Mouse (Mus musculus): ENCODE measurements around the gene Unc5cl. TPM values are rescaled to one million over a fixed set of nuclear protein-coding genes. Genes with fewer than 3 reads are reported as not detected.
"Not testable (repeated sequence)": the region's sequence is repeated elsewhere in the genome, so short reads cannot be mapped to it uniquely, and the experiment has no call there.

The Unc5cl gene
- polyA plus RNA-seq, 1 experiment from 2014 or later, result 0.23 TPM

DNA sequence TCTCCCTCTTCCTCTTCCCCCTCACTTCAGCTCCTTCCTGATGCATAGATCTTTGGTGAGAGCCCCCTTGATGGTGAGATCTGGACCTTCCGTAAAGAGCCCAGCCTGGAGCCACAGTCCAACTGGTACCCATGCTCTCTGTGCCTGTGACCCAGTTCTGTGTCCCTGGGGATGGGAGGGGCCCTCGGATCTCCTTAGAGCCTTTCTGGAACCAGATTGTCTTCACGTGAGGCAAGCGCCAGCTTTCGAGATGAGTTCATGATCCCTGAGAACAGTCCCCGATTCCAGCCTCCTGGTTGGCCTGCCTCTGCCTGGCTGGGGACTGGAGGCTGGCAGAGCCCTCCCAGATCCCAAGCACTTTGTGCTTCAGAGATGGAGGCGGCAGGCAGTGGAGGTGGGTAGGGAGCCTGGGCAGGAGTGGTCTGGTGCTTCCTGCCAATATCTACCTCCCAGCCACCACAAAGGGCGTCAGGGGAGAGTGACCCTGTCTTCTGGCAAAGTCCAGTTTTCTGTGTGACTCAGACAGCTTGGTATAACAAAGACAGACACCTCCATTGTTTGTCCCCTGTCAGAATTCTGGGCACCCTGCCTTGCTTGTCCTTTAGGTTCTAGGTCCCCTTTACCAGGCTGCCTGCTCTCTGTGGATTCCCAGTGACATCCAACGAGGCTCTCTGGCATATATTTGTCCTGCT is 2.8 kb upstream of the Unc5cl start:
- Histone ChIP-seq H3K27me3 (replicated peaks) (no peaks in the 10 kb centered on the region), H3K9me3 (no peaks in the 10 kb centered on the region), H3K4me1 (peaks cover 14% of the 10 kb centered on the region), H3K9ac (no peak overlapping the region), H3K4me3 (no peak overlapping the region), H3K27ac (replicated peaks) (no peak overlapping the region), H3K4me2 (peak overlapping the region; percentile 35; the same call in 1 of the 2 replicates), H3K36me3 (no peaks in the 10 kb centered on the region)
- 64% methylated on average over 9 of the region's 9 CpGs for WGBS
- no peak for ATAC-seq (ENCODE audit: extremely low read depth, insufficient number of reproducible peaks, low FRiP score, low TSS enrichment)

DNA sequence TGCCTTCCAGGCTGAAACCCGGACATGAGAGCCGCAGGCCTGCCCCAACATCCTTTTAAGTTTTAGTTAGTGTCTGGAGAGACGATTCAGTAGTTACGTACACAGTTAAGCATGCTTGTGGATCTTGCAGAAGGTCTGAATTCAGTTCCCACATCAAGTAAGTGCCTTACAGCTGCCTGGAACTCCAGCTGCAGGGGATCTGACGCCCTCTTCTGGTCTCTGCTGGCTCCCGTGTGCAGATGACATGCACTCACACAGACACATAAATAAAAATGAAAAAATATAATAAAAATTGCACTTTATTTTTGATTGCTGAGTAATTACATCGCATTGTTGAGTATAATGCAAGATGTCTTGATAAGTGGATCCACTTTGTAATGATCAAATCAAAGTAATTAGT is 1.2 kb upstream of the Unc5cl start:
- 69% methylated on average over 7 of the region's 7 CpGs for WGBS
- H3K4me2 ChIP-seq, result no peak overlapping the region
- H3K4me3 ChIP-seq, result no peak overlapping the region
- ATAC-seq (ENCODE audit: extremely low read depth, insufficient number of reproducible peaks, low FRiP score, low TSS enrichment), result no peak
- H3K9ac ChIP-seq, result no peak overlapping the region
- no peaks in the 10 kb centered on the region for H3K9me3 ChIP-seq
- H3K4me1 ChIP-seq, result peaks cover 9% of the 10 kb centered on the region
- no peaks in the 10 kb centered on the region for H3K36me3 ChIP-seq
- H3K27me3 ChIP-seq (replicated peaks), result no peaks in the 10 kb centered on the region
- H3K27ac ChIP-seq (replicated peaks), result no peak overlapping the region

DNA sequence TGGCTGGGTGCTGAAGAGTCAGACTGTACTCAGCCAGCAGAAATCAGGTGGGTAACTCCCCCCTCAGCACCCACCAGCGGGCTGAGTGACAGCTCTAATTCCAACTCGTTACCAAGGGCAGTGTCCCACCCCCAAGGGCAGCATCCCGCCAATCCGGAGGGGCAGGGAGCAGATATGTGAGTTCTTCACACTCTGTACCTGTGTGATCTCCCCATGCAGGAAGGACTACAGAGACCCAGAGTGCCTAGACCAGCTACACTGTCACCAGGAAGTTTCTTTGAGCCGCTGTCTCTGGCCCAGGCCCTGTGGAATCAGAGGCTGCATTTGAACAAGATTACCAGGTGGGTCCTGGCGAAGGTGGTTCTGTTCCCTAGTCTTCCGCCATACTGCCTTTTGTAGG is 511 bp upstream of the Unc5cl start:
- H3K4me2 ChIP-seq, result peak overlapping the region; percentile 47
- H3K27me3 ChIP-seq (replicated peaks), result no peaks in the 10 kb centered on the region
- no peak for ATAC-seq (ENCODE audit: extremely low read depth, insufficient number of reproducible peaks, low FRiP score, low TSS enrichment)
- H3K36me3 ChIP-seq, result no peaks in the 10 kb centered on the region
- WGBS, result 39% methylated on average over 7 of the region's 7 CpGs
- no peak overlapping the region for H3K27ac ChIP-seq (replicated peaks)
- H3K4me1 ChIP-seq, result peaks cover 9% of the 10 kb centered on the region
- peak overlapping the region; percentile 19; the same call in 1 of the 2 replicates for H3K9ac ChIP-seq
- H3K4me3 ChIP-seq, result peak overlapping the region; percentile 20
- H3K9me3 ChIP-seq, result no peaks in the 10 kb centered on the region

DNA sequence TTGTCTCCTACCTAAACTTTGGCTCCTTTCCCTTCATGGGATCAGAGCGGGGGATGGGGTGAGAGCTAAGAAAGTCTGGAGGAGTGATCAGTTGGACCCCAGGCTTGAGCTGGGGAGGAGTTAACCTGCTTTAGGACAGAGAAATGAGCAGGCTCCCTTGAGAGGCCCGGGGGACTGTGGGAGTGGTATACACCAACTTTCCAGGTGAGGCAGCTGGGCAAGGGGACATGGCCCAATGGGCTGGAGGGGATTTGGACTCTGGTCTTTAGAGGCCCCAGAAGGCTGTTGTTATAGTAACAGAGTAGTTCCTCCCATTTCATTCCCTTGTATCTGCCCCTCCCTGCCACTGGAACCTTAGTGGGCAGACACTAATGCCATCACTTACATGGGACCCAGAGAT is 1.3 kb downstream of the Unc5cl start:
- Histone ChIP-seq H3K27ac (replicated peaks) (no peak overlapping the region), H3K4me1 (peaks cover 9% of the 10 kb centered on the region), H3K9me3 (no peaks in the 10 kb centered on the region), H3K36me3 (no peaks in the 10 kb centered on the region), H3K27me3 (replicated peaks) (no peaks in the 10 kb centered on the region), H3K9ac (no peak overlapping the region), H3K4me3 (no peak overlapping the region), H3K4me2 (no peak overlapping the region)
- ATAC-seq (ENCODE audit: extremely low read depth, insufficient number of reproducible peaks, low FRiP score, low TSS enrichment), result no peak
- WGBS, result 74% methylated on average over 2 of the region's 2 CpGs

DNA sequence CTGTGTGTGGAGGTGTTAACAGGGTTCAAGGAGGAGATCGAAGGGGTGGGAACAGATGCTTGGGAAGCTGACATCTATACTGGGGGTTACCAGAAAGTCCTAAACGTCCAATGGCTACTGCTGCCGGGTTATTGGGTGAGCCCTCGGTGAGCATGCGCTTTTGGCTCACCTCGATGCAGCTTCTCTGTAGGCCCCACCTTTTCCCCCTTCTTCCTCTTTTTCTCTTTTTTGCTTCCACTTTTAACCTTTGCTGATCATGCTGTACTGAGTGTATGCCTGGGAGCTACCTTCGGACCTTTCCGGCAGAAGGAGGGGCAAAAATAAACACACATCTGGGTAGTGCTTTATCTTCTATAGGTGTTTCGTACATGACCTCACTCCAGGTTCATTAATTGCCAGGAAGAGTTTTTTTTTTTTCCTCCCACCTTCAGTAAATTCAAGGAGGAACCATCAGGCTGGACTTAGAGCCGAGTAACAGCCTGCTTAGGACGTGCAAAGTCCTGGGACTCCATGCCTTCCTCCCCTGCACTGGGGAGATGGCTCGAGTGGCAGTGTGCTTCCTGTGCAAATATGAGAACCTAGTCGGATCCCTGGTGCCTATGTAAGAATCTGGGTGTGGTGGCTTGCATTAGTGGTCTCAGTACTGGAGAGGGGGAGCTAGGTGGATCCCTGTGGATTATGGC is 3.4 kb downstream of the Unc5cl start:
- H3K27ac ChIP-seq (replicated peaks), result no peak overlapping the region
- no peak overlapping the region for H3K4me2 ChIP-seq
- H3K9me3 ChIP-seq, result no peaks in the 10 kb centered on the region
- no peak overlapping the region for H3K9ac ChIP-seq
- H3K4me3 ChIP-seq, result no peak overlapping the region
- no peaks in the 10 kb centered on the region for H3K27me3 ChIP-seq (replicated peaks)
- no peak for ATAC-seq (ENCODE audit: extremely low read depth, insufficient number of reproducible peaks, low FRiP score, low TSS enrichment)
- 66% methylated on average over 13 of the region's 13 CpGs for WGBS
- no peaks in the 10 kb centered on the region for H3K4me1 ChIP-seq
- no peaks in the 10 kb centered on the region for H3K36me3 ChIP-seq

DNA sequence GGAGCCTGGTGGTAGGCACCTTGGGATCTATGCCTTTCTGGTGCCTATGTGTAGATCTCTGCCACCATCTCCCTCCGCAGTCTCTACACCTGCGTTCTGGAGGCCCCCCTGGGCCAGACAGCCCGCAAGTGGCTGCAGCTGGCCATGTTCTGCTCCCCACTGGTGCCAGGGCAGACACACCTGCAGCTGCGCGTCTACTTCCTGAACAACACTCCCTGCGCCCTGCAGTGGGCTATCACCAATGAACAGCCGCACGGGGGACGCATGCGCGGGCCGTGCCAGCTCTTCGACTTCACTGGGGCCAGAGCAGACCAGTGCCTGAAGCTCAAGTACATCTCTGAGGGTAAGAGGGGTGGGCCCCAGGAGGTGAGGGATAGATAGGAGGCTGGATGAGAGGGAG is 7.4 kb downstream of the Unc5cl start:
- Histone ChIP-seq H3K4me2 (no peak overlapping the region), H3K4me1 (peaks cover 4% of the 10 kb centered on the region), H3K9me3 (no peaks in the 10 kb centered on the region), H3K36me3 (no peaks in the 10 kb centered on the region), H3K27me3 (replicated peaks) (peaks cover 27% of the 10 kb centered on the region), H3K27ac (replicated peaks) (no peak overlapping the region), H3K9ac (no peak overlapping the region), H3K4me3 (no peak overlapping the region)
- ATAC-seq (ENCODE audit: extremely low read depth, insufficient number of reproducible peaks, low FRiP score, low TSS enrichment), result no peak
- 87% methylated on average over 13 of the region's 13 CpGs for WGBS

DNA sequence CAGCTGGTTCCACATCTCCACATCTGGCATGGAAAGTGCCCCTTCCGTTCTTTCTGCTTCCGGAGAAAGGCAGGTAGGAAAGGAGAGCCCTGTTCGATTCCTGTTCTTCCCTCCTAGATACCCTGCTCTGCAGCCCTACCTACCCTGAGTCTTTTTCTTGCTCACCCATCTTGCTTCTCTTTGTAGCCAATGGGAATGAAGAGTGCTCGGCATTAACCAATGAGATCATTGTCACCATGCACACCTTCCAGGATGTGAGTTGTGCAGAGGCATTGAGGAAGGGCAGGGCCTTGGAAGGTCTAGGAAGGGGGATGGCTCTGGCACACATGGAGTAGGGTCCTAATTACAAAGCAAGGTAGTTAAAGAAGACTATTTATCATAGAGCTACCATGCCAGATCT is 8.7 kb downstream of the Unc5cl start:
- H3K27ac ChIP-seq (replicated peaks), result no peak overlapping the region
- no peak overlapping the region for H3K4me3 ChIP-seq
- WGBS, result 85% methylated on average over 4 of the region's 4 CpGs
- no peak overlapping the region for H3K4me2 ChIP-seq
- no peak overlapping the region for H3K9ac ChIP-seq
- H3K4me1 ChIP-seq, result peaks cover 8% of the 10 kb centered on the region
- H3K36me3 ChIP-seq, result no peaks in the 10 kb centered on the region
- H3K9me3 ChIP-seq, result no peaks in the 10 kb centered on the region
- peaks cover 38% of the 10 kb centered on the region for H3K27me3 ChIP-seq (replicated peaks)
- no peak for ATAC-seq (ENCODE audit: extremely low read depth, insufficient number of reproducible peaks, low FRiP score, low TSS enrichment)

DNA sequence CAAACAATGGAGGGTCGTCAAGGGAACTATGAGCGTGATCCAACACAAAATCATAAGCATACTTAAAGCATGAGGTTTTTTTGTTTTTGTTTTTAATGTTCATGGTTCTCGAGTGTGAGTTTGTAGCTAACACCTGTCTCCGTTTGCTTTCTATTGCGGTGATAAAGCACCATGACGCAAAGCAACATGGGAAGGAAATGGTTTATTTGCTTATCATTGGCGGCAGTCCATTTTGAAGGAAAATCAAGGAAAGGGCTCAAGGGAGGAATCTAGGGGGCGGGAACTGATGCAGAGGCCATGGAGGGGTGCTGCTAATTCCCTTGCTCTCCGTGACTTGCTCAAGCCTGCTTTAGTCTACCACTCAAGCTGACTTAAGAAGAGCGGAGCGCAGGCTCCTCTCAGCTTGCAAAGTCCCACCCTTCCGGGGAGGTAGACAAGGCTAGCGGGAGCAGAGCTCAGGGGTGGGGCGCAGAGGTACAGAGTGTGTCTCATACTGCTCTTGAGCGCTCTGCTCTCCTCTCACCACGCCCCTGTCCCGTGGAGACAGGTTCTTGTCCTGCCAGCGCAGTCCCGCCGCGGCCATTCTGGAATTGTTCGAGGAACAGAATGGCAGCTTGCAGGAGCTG is 12.2 kb downstream of the Unc5cl start:
- peak overlapping the region; percentile 25; the same call in 1 of the 2 replicates for H3K9ac ChIP-seq
- H3K27me3 ChIP-seq (replicated peaks), result peaks cover 44% of the 10 kb centered on the region
- no peak overlapping the region for H3K27ac ChIP-seq (replicated peaks)
- 21% methylated on average over 22 of the region's 22 CpGs for WGBS
- peaks cover 8% of the 10 kb centered on the region for H3K4me1 ChIP-seq
- H3K4me2 ChIP-seq, result peak overlapping the region; percentile 65
- no peaks in the 10 kb centered on the region for H3K9me3 ChIP-seq
- H3K4me3 ChIP-seq, result peak overlapping the region; percentile 42
- ATAC-seq (ENCODE audit: extremely low read depth, insufficient number of reproducible peaks, low FRiP score, low TSS enrichment), result no peak
- H3K36me3 ChIP-seq, result no peaks in the 10 kb centered on the region

DNA sequence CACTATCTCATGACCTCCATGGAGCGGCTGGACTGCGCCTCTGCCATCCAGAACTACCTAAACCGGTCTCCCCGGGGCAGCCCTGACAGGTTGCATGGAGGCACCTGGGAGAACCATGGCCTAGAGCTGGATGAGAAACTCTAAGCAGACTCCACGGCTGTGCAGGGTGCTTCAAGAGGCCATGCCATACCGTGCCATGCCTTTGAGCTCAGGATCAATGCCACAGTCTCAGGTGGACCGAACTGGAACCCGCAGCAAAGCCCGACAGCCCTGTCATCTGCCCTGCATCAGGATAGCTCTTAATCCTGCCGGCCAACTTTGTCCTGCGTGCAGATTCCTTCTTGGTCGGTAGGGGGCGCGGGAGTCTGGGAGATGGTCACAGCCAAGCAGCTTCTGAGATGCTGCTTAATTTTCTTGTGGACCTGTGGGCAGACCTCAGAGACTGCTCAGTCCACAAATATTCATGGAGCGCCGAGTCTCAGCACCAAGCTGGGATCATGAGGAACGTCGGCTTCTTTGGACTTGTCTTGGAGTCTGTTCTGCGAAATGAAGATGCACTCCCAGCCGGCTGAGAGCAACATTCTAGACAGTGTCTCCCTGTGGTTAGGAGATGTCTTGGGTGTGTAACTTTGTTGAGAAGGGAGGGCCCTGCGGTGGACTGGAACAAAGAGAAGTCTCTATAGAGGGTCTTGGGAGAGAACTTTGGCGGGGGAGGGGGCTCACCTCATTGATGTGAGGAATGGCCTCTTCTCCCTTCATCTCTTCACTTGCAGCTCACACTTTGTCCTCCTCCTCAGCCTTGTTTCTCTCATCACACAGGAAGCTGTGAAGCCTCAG is 12.9 kb downstream of the Unc5cl start:
- Histone ChIP-seq H3K9me3 (no peaks in the 10 kb centered on the region), H3K36me3 (no peaks in the 10 kb centered on the region), H3K9ac (peak overlapping the region; percentile 25; the same call in 1 of the 2 replicates), H3K4me1 (peaks cover 8% of the 10 kb centered on the region), H3K4me2 (peak overlapping the region; percentile 65), H3K27me3 (replicated peaks) (peaks cover 44% of the 10 kb centered on the region), H3K27ac (replicated peaks) (no peak overlapping the region), H3K4me3 (peak overlapping the region; percentile 42)
- WGBS, result 6% methylated on average over 22 of the region's 22 CpGs
- no peak for ATAC-seq (ENCODE audit: extremely low read depth, insufficient number of reproducible peaks, low FRiP score, low TSS enrichment)

DNA sequence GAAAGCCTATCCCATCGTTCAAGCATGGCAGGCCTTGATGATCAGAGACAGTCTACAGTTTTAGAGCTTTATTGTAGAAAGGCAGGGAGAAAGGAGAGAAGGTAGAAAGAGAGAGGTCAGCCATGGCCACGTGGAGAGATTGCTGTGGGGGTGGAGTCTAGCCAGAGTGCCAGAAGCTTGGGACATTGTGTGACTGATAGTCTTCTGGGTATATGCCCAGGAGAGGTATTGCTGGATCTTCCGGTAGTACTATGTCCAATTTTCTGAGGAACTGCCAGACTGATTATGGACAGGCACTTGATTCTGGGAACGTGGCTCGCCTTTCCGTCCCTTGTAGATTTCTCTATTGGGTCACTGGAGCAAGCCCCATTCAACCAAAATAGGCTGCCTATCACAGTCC is 19.6 kb downstream of the Unc5cl start:
- 71% methylated on average over 6 of the region's 6 CpGs for WGBS
- H3K27me3 ChIP-seq (replicated peaks); H3K4me2 ChIP-seq; H3K27ac ChIP-seq (replicated peaks); H3K4me3 ChIP-seq; H3K9ac ChIP-seq; H3K36me3 ChIP-seq; H3K4me1 ChIP-seq; H3K9me3 ChIP-seq; ATAC-seq (ENCODE audit: extremely low read depth, insufficient number of reproducible peaks, low FRiP score, low TSS enrichment): not testable (repeated sequence)

DNA sequence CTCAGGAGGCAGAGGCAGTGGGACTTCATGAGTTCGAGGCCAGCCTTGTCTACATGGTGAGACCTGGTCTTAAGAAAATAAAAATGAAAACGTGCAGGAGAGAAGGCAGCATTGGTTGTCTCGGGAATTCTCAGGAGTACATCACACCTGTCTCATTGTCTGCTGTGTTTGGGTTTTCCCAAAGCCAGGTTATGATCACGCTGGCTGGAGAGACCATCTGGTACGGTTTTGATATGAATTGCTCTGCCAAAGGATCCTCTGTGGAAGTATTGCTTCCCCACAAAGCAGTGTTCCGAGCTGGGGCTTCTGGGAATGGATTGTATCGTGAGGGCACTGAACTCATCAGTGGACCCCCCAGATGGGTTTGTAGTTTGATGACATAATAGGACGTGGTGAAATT is 20.7 kb downstream of the Unc5cl start:
- WGBS, result 70% methylated on average over 8 of the region's 8 CpGs
- Histone ChIP-seq H3K27me3 (replicated peaks) (no peaks in the 10 kb centered on the region; the same call in 1 of the 2 replicates), H3K4me2 (no peak overlapping the region), H3K36me3 (no peaks in the 10 kb centered on the region), H3K9me3 (no peaks in the 10 kb centered on the region), H3K9ac (no peak overlapping the region), H3K4me3 (no peak overlapping the region), H3K27ac (replicated peaks) (no peak overlapping the region), H3K4me1 (no peaks in the 10 kb centered on the region)
- ATAC-seq (ENCODE audit: extremely low read depth, insufficient number of reproducible peaks, low FRiP score, low TSS enrichment), result no peak
